Mouse (Mus musculus): ENCODE data around the gene Lypd6b. TPM values are rescaled to one million over a fixed set of nuclear protein-coding genes. Genes with fewer than 3 reads are reported as not detected.

The Lypd6b gene
- polyA plus RNA-seq, 1 experiment from 2014 or later: 7.9 TPM

GRCm38 (mm10) chr2:49840573-49840972 is 53.1 kb downstream of the Lypd6b start:
- Histone ChIP-seq H3K4me1 (ENCODE audit: control insufficient read depth, insufficient read depth, low read length) (0 out of 2 replicates have a peak, but pooled peaks cover 7% of the 10 kb centered on the region), H3K27me3 (replicated peaks; ENCODE audit: control insufficient read depth, insufficient read depth, low read length) (no peaks in the 10 kb centered on the region), H3K4me2 (ENCODE audit: low read depth, low read length) (no peak overlapping the region), H3K27ac (replicated peaks; ENCODE audit: low read depth, low read length) (no peak overlapping the region), H3K4me3 (ENCODE audit: low read depth, low read length) (no peak overlapping the region), H3K9me3 (ENCODE audit: control insufficient read depth, low read length) (no peaks in the 10 kb centered on the region), H3K9ac (ENCODE audit: low read depth, low read length) (no peak overlapping the region), H3K36me3 (ENCODE audit: control insufficient read depth, insufficient read depth, low read length) (no peaks in the 10 kb centered on the region)
- DNase-seq (ENCODE audit: low spot score): peak; percentile 69
- WGBS: 40% methylated on average over 6 of the region's 6 CpGs
- ATAC-seq (ENCODE audit: low read depth): peak; percentile 47; the same call in 1 of the 2 replicates

DNA sequence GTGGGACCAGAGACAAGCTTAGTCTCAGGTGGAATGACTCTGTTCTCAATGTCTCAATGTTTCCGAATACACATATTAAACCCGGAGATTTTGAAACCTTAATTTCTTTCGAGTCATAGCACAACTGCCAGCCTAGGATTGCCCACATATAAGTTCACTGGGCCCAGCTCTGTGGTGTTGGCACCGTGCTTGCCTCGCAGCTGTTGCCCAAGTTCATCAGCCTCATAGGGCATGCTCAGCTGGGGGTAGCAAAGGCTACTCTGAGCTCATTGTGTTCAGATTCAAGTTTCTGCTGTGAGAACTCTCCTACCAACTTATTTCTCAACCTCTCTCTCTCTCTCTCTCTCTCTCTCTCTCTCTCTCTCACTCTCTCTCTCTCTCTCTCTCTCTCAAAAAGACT is 53.6 kb downstream of the Lypd6b start:
- H3K4me2 ChIP-seq (ENCODE audit: low read depth, low read length): no peak overlapping the region
- H3K27ac ChIP-seq (replicated peaks; ENCODE audit: low read depth, low read length): no peak overlapping the region
- WGBS: 90% methylated on average over 5 of the region's 5 CpGs
- H3K4me1 ChIP-seq (ENCODE audit: control insufficient read depth, insufficient read depth, low read length): 0 out of 2 replicates have a peak, but pooled peaks cover 7% of the 10 kb centered on the region
- H3K4me3 ChIP-seq (ENCODE audit: low read depth, low read length): no peak overlapping the region
- no peak overlapping the region for H3K9ac ChIP-seq (ENCODE audit: low read depth, low read length)
- no peak for ATAC-seq (ENCODE audit: low read depth)
- H3K27me3 ChIP-seq (replicated peaks; ENCODE audit: control insufficient read depth, insufficient read depth, low read length): no peaks in the 10 kb centered on the region
- no peaks in the 10 kb centered on the region for H3K36me3 ChIP-seq (ENCODE audit: control insufficient read depth, insufficient read depth, low read length)
- H3K9me3 ChIP-seq (ENCODE audit: control insufficient read depth, low read length): no peaks in the 10 kb centered on the region
- DNase-seq (ENCODE audit: low spot score): no peak

- H3K27ac ChIP-seq (replicated peaks; ENCODE audit: low read depth, low read length): no peak overlapping the region
- no peaks in the 10 kb centered on the region for H3K9me3 ChIP-seq (ENCODE audit: control insufficient read depth, low read length)
- H3K27me3 ChIP-seq (replicated peaks; ENCODE audit: control insufficient read depth, insufficient read depth, low read length): no peaks in the 10 kb centered on the region
- WGBS: 70% methylated on average over 7 of the region's 7 CpGs
- no peak overlapping the region for H3K4me2 ChIP-seq (ENCODE audit: low read depth, low read length)
- H3K4me1 ChIP-seq (ENCODE audit: control insufficient read depth, insufficient read depth, low read length): no peaks in the 10 kb centered on the region
- peak; percentile 26 for DNase-seq (ENCODE audit: low spot score)
- H3K9ac ChIP-seq (ENCODE audit: low read depth, low read length): no peak overlapping the region
- no peak overlapping the region for H3K4me3 ChIP-seq (ENCODE audit: low read depth, low read length)
- no peaks in the 10 kb centered on the region for H3K36me3 ChIP-seq (ENCODE audit: control insufficient read depth, insufficient read depth, low read length)
- no peak for ATAC-seq (ENCODE audit: low read depth)
These were observed 57.6 kb downstream of the Lypd6b start for GRCm38 (mm10) chr2:49845104-49845503.

GRCm38 (mm10) chr2:49846097-49846496 is 58.6 kb downstream of the Lypd6b start:
- Histone ChIP-seq H3K4me1 (ENCODE audit: control insufficient read depth, insufficient read depth, low read length) (no peaks in the 10 kb centered on the region), H3K36me3 (ENCODE audit: control insufficient read depth, insufficient read depth, low read length) (no peaks in the 10 kb centered on the region), H3K9ac (ENCODE audit: low read depth, low read length) (no peak overlapping the region), H3K4me2 (ENCODE audit: low read depth, low read length) (no peak overlapping the region), H3K27me3 (replicated peaks; ENCODE audit: control insufficient read depth, insufficient read depth, low read length) (no peaks in the 10 kb centered on the region), H3K4me3 (ENCODE audit: low read depth, low read length) (no peak overlapping the region), H3K27ac (replicated peaks; ENCODE audit: low read depth, low read length) (no peak overlapping the region), H3K9me3 (ENCODE audit: control insufficient read depth, low read length) (no peaks in the 10 kb centered on the region)
- ATAC-seq (ENCODE audit: low read depth) (no peak), DNase-seq (ENCODE audit: low spot score) (no peak)
- 84% methylated on average over 3 of the region's 3 CpGs for WGBS

- no peak for DNase-seq (ENCODE audit: low spot score)
- Histone ChIP-seq H3K27ac (replicated peaks; ENCODE audit: low read depth, low read length) (no peak overlapping the region), H3K9ac (ENCODE audit: low read depth, low read length) (no peak overlapping the region), H3K4me1 (ENCODE audit: control insufficient read depth, insufficient read depth, low read length) (no peaks in the 10 kb centered on the region), H3K4me3 (ENCODE audit: low read depth, low read length) (no peak overlapping the region), H3K4me2 (ENCODE audit: low read depth, low read length) (no peak overlapping the region), H3K36me3 (ENCODE audit: control insufficient read depth, insufficient read depth, low read length) (no peaks in the 10 kb centered on the region), H3K9me3 (ENCODE audit: control insufficient read depth, low read length) (no peaks in the 10 kb centered on the region), H3K27me3 (replicated peaks; ENCODE audit: control insufficient read depth, insufficient read depth, low read length) (no peaks in the 10 kb centered on the region)
- no peak for ATAC-seq (ENCODE audit: low read depth)
- WGBS: 75% methylated on average over 3 of the region's 3 CpGs
These were observed 59.4 kb downstream of the Lypd6b start for GRCm38 (mm10) chr2:49846880-49847279.

DNA sequence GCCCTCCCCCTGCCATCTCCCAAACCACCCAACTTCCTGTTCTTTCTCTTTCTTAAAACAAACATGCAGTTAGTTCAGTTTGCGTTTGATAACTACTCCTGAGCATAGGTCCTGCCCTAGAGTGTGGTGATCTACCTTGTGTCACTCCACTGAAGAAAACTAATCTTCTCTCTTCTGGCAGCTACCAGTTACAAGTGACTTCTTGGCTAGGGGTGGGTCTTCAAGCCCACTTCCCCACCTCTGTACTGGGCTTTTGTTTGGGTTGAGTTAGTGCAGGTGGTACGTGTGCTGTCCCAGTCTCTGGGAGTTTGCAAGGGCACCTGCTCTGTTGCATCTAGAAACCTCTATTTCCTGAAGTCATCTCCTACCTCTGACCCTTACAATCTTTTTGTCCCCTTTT is 60.3 kb downstream of the Lypd6b start:
- no peak overlapping the region for H3K4me3 ChIP-seq (ENCODE audit: low read depth, low read length)
- ATAC-seq (ENCODE audit: low read depth) (no peak), DNase-seq (ENCODE audit: low spot score) (no peak)
- no peak overlapping the region for H3K27ac ChIP-seq (replicated peaks; ENCODE audit: low read depth, low read length)
- H3K27me3 ChIP-seq (replicated peaks; ENCODE audit: control insufficient read depth, insufficient read depth, low read length): no peaks in the 10 kb centered on the region
- WGBS: 55% methylated on average over 2 of the region's 2 CpGs
- H3K9ac ChIP-seq (ENCODE audit: low read depth, low read length): no peak overlapping the region
- no peaks in the 10 kb centered on the region for H3K36me3 ChIP-seq (ENCODE audit: control insufficient read depth, insufficient read depth, low read length)
- no peaks in the 10 kb centered on the region for H3K4me1 ChIP-seq (ENCODE audit: control insufficient read depth, insufficient read depth, low read length)
- H3K9me3 ChIP-seq (ENCODE audit: control insufficient read depth, low read length): no peaks in the 10 kb centered on the region
- no peak overlapping the region for H3K4me2 ChIP-seq (ENCODE audit: low read depth, low read length)

DNA sequence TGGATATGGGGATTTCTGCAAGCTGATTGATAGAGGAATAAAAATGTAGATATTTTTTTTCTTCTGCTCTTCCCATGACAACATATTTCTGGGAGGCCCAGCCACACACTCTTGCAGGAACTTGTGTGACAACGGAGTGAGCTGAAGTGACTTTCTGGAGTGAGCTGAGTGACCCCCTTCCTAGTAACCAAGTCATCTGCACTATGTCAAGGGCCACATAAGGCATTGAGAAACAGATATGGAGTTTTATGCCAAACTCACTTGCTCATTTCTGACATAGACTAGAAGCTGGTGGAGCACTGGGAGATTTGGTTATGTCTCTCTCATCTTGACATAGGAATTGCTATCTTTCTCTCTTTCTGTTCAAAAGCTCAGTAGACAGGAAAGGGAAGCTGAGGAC is 62.3 kb downstream of the Lypd6b start:
- Histone ChIP-seq H3K27ac (replicated peaks; ENCODE audit: low read depth, low read length) (no peak overlapping the region), H3K4me1 (ENCODE audit: control insufficient read depth, insufficient read depth, low read length) (no peaks in the 10 kb centered on the region), H3K4me3 (ENCODE audit: low read depth, low read length) (no peak overlapping the region), H3K9me3 (ENCODE audit: control insufficient read depth, low read length) (no peaks in the 10 kb centered on the region), H3K36me3 (ENCODE audit: control insufficient read depth, insufficient read depth, low read length) (no peaks in the 10 kb centered on the region), H3K27me3 (replicated peaks; ENCODE audit: control insufficient read depth, insufficient read depth, low read length) (no peaks in the 10 kb centered on the region), H3K4me2 (ENCODE audit: low read depth, low read length) (no peak overlapping the region), H3K9ac (ENCODE audit: low read depth, low read length) (no peak overlapping the region)
- WGBS: 74% methylated on average over 1 of the region's 1 CpGs
- ATAC-seq (ENCODE audit: low read depth) (no peak), DNase-seq (ENCODE audit: low spot score) (no peak)

- ATAC-seq (ENCODE audit: low read depth): no peak
- Histone ChIP-seq H3K27ac (replicated peaks; ENCODE audit: low read depth, low read length) (no peak overlapping the region), H3K4me3 (ENCODE audit: low read depth, low read length) (no peak overlapping the region), H3K4me1 (ENCODE audit: control insufficient read depth, insufficient read depth, low read length) (no peaks in the 10 kb centered on the region), H3K36me3 (ENCODE audit: control insufficient read depth, insufficient read depth, low read length) (no peaks in the 10 kb centered on the region), H3K9ac (ENCODE audit: low read depth, low read length) (no peak overlapping the region), H3K9me3 (ENCODE audit: control insufficient read depth, low read length) (no peaks in the 10 kb centered on the region), H3K4me2 (ENCODE audit: low read depth, low read length) (no peak overlapping the region), H3K27me3 (replicated peaks; ENCODE audit: control insufficient read depth, insufficient read depth, low read length) (no peaks in the 10 kb centered on the region)
- DNase-seq (ENCODE audit: low spot score): no peak
These were observed 64.5 kb downstream of the Lypd6b start for GRCm38 (mm10) chr2:49851977-49852376.

- H3K9ac ChIP-seq (ENCODE audit: low read depth, low read length): no peak overlapping the region
- no peaks in the 10 kb centered on the region for H3K36me3 ChIP-seq (ENCODE audit: control insufficient read depth, insufficient read depth, low read length)
- no peaks in the 10 kb centered on the region for H3K4me1 ChIP-seq (ENCODE audit: control insufficient read depth, insufficient read depth, low read length)
- H3K4me2 ChIP-seq (ENCODE audit: low read depth, low read length): no peak overlapping the region
- no peaks in the 10 kb centered on the region for H3K9me3 ChIP-seq (ENCODE audit: control insufficient read depth, low read length)
- no peak overlapping the region for H3K4me3 ChIP-seq (ENCODE audit: low read depth, low read length)
- no peaks in the 10 kb centered on the region for H3K27me3 ChIP-seq (replicated peaks; ENCODE audit: control insufficient read depth, insufficient read depth, low read length)
- no peak for DNase-seq (ENCODE audit: low spot score)
- no peak overlapping the region for H3K27ac ChIP-seq (replicated peaks; ENCODE audit: low read depth, low read length)
- WGBS: 64% methylated on average over 10 of the region's 10 CpGs
- ATAC-seq (ENCODE audit: low read depth): no peak
These were observed 68.7 kb downstream of the Lypd6b start for GRCm38 (mm10) chr2:49856161-49856564.
